Mouse (Mus musculus) lung, postnatal 36 days (tissue): ENCODE data around the gene Adam17.

Experiments
- DNase-seq: peaks from one replicate; pipeline ENCODE4 v3.0.0; 2022; ENCODE audit warnings: mixed read lengths

The Adam17 gene

DNA sequence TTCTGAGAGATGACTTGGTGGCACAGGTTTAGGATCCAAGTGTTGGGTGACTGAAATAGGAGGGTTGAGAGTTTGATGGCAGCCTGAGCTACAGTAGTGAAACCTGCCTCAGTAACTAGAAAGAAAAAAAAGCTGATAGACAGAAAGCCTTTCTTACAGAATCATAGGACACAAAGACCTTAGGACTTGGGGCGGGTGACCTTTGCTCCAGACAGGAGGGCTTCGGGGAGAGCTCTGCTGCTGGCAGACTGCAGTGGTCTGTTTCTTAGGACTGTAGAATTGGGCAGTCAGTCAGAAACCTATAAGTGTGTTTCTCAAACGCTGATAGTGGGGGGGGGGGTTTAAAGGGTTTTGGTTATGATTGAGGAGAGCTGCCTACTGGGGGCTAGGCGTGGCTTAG lies 67.7 kb downstream of the Adam17 start:
- no peak for DNase-seq

DNA sequence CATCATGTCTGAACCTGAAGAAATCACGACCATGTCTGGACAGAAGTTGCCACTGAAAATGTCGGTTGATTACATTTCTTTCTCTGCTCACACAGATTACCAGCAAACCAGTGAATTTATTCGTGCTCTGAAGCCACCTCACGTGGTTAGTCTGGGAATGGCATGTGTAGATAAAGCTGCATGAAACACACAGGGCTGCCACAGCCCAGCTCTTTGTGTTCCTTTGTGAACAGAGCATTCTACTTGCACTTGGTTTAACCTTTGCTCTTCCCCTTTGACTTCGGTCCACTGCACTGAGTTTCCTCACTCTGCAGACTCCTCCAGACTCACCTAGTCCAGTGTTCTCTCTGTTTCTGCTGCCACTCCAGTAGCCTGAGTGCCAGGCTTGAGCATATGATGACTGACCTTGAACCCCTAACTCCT lies 71.1 kb downstream of the Adam17 start:
- DNase-seq = no peak

DNA sequence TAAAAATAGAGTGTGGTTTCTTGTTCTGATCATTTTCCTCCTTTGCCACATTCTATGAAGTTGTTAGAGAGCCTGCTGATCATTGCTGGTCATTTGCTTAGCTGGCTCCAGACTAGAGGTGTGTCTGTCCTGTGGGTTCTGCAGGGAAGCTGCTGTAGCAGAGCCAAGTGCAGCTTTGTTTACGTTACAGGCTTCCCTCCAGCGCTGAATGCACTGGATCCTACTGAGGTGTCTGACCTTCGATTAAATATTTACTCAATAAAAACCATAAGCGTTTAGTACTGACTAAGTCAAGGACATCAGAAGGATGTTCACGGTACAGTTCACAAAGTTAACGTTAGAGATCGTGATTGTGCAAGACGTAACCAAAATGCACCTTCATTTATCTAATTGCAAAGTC lies 71.5 kb downstream of the Adam17 start:
- DNase-seq = no peak

- no peak for DNase-seq
Measured at GRCm38 (mm10) chr12:21301324-21301723, 72.1 kb downstream of the Adam17 start.

GRCm38 (mm10) chr12:21298856-21299255 lies 74.6 kb downstream of the Adam17 start:
- DNase-seq = no peak

GRCm38 (mm10) chr12:21289651-21290050 lies 83.8 kb downstream of the Adam17 start:
- DNase-seq = peak; percentile 73

DNA sequence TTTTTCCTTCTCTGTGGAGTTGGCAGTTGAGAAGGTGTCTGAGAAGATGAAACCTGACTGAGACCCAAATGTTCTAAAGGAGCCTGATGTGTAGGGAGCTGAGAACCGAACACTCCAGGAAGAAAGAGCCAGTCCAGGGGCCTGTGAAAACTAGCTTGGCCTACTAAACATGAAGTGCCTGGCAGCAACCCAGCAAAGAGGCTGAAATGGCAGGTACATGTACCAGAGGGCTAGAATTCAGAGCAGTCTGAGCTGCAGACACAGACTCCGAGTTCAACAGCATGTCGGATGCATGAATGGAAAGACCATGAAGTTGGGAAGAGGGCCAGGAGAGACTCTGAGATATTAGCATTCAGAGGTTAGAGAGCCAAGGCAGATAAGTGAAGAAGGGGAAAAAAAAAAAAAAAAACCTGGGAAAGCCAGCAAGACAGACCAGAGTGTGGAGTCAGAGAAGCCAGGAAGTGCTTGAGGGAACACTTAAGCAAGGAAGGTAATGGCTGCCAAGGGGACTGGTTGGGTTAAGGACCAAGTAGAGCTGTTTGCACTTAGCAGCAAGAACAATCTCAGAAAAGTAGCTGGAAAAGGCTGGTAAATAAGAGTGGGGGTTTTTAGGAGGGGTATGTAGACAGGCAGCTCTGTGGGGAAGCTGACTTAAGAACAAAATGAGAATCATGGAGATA lies 84.6 kb downstream of the Adam17 start:
- peak; percentile 83 for DNase-seq

DNA sequence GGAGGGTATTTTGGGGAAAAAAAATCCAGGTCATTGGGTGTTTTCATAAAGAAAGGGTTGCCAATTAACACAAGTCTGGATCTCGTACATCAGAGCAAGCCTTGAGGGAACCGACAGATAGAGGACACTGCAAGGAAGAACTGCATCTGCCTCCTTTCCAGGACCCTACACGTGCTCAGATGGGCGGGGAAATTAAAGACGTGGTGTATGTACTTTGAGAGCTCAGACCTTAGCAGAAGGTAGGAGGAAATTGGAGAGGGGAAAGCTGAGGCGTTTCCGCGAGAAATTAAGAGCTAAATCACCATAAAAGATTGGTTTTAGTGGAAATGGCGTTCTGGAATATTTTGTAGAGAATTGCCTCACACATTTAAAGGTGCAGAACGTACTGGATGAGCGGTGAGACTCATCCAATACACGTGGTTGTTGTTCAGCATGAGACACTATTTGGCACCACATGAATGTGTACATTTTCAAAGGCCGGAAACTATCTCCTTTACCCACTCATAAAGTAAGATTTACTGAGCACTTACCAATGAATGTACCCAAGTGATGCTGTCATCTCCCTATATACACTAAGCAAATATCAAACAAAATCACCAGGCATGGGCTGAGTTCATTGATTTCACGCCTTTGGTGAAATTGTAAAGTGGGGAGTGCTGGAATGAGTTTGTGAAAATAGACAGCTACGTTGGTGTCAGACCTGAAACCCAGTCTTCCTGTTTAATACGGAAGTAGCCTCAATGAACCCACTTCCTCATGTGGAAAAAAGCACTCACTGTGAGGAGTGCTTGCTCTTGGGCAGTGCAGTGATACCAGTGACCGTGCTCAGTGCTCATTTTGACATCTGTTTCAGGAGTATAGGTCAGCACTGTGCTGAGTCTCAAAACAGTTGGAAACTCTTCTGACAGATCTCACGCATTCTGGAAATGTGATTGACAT lies 86.5 kb downstream of the Adam17 start:
- DNase-seq = peak; percentile 56

DNA sequence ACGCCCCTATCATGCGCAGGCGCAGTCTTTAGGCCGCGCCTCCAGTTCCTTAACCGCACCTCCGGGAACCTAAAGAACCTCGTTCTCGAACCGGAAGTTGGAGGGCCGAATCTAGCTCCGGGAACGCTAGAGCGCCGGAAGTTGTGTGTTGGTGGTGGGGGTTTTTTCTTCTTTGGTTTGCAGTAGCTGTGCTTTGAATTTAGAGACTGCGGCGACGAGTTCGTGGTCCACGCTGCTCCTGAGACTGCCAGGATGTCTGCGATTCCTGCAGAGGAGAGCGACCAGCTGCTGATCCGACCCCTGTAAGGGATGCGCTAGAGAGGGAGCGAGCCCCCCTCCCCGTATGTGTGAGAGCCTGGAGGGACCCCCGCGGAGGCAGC lies 87.2 kb downstream of the Adam17 start, which contains the start of gene Itgb1bp1:
Gene Itgb1bp1 (minus strand): TSS at position 42 of the 380 bp plus-strand sequence.
- DNase-seq = peak; percentile 99

DNA sequence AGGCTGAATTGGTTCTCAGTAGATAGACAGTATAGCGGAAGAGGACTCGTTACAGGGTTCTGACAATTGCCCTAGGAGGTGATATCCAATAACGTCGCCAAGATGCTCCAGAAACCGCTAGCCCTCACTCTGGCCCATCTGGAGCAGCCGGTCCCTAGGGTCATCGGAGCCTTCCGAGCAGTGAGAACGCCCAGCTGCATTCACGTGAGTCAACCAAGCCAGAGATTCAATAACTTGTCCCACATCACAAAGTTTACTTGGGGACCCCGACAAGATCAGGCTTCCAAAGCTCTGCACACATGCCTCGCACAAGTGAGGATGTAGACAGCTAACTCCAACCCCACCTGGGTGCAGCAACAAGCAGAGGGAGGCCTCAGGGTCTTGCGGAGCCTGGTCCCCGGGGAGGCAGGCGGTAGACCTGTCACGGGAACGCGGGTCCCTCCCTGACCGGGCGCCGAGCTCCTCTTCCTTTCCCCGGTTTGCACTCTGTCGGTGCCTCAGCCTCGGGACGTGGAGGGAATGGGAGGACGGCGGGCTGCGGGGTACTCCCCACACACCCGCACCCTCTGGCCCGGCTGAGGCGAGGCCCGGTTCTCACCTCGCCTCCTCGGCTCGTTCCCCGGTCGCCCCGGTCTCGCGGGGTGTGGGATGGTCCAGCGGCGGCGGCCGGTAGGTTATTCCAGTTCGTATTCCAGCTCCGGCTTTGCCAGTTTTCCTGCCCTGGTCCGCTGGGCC lies 87.8 kb downstream of the Adam17 start:
- no peak for DNase-seq

DNA sequence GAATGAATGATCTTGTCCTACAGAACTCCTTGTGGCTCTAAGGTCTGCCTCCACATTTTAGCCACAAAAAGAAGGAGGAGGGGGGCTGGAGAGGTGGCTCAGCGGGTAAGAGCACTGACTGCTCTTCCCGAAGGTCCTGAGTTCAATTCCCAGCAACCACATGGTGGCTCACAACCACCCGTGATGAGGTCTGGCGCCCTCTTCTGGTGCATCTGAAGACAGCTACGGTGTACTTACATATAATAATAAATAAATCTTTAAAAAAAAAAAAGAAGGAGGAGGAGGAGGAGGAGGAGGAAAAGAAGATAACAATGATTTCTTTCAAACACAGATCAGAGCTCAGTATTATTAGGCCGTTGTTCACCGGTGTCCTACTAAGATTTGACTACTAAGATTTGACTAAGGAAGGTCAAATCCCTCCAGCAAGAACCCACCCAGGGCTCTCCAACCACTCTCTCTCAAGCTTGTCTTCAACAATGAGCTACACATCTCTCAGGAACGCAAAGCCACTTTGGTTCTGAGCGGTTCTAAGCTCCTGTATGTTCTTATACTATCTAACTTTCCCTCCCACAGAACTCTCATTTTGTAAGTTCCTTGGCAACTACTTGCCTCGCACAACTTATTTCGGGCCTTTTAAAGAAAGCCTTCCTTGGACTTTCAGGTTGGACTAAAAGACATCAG lies 88.5 kb downstream of the Adam17 start, which contains the start of gene Cpsf3:
Gene Cpsf3 (plus strand): TSS at position 631 of the 681 bp plus-strand sequence.
- no peak for DNase-seq

DNA sequence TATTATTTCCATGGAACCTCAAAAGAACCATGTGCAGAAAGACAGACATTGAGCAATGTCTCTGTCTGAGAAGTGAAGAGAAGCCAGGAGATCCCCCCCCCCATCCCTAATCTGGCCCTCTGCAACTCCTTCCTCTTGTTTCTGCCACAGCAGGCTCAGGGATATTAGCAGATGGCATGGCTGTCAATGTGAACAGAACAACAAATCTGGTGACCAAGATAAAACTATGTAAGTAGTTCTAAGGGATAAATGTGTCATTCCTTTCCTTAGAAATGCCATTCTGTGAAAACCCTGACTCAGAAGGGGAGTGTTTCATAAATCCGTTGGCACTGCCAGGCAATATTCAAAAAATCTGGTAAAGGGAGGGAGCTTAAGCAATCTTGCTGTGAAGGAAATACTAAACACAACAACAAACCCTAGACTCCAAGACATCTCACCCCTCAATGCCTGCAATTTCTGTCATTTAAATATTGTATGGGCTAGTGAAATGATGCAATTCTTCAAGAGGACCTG lies 96.0 kb downstream of the Adam17 start:
- no peak for DNase-seq

GRCm38 (mm10) chr12:21274446-21274845 lies 99.0 kb downstream of the Adam17 start:
- no peak for DNase-seq
